Mouse (Mus musculus) intestine, embryonic 16.5 days (tissue): ENCODE measurements around the gene Rmnd5a. TPM values are rescaled to one million over a fixed set of nuclear protein-coding genes. Genes with fewer than 3 reads are reported as not detected.
"Not testable (repeated sequence)": the region's sequence is repeated elsewhere in the genome, so short reads cannot be mapped to it uniquely, and the experiment has no call there.

Experiments
- ATAC-seq: fragments of 200-750 bp; cut with Nextera tagmentation; 2 replicates; pipeline ENCODE4 v1.8.0; 2017; ENCODE audit warnings: moderate TSS enrichment, moderate library complexity
- H3K27ac ChIP-seq: fragments of 300-500 bp; sonication (generic); 2 replicates; pipeline ENCODE4 v1.5.1; 2014; ENCODE audit warnings: mild to moderate bottlenecking, low read length
- H3K27me3 ChIP-seq: fragments of 300-500 bp; sonication (generic); replicated peaks from 2 replicates; pipeline ENCODE4 v1.6.1; 2014; ENCODE audit warnings: low read length, control low read depth, mixed read lengths; ENCODE audit not compliant: control insufficient read depth, insufficient read depth
- H3K36me3 ChIP-seq: fragments of 300-500 bp; sonication (generic); 2 replicates; pipeline ENCODE4 v1.6.1; 2014; ENCODE audit warnings: low read length, control low read depth; ENCODE audit not compliant: control insufficient read depth, insufficient read depth
- H3K4me1 ChIP-seq: fragments of 300-500 bp; sonication (generic); 2 replicates; pipeline ENCODE4 v1.6.1; 2014; ENCODE audit warnings: low read length, control low read depth, mixed read lengths; ENCODE audit not compliant: control insufficient read depth, insufficient read depth
- H3K4me2 ChIP-seq: fragments of 300-500 bp; sonication (generic); 2 replicates; pipeline ENCODE4 v1.6.1; 2014; ENCODE audit warnings: low read depth, low read length, control low read depth
- H3K4me3 ChIP-seq: fragments of 300-500 bp; sonication (generic); 2 replicates; pipeline ENCODE4 v1.5.1; 2014; ENCODE audit warnings: mild to moderate bottlenecking, low read length
- H3K9ac ChIP-seq: fragments of 300-500 bp; sonication (generic); 2 replicates; pipeline ENCODE4 v1.6.1; 2014; ENCODE audit warnings: low read depth, low read length
- H3K9me3 ChIP-seq: fragments of 300-500 bp; sonication (generic); 2 replicates; pipeline ENCODE4 v1.6.1; 2016; ENCODE audit warnings: low read length, control low read depth; ENCODE audit not compliant: control insufficient read depth
- WGBS: fragments of 180-500 bp; shearing (Covaris S2); extraction: QIAGEN DNeasy Blood & Tissue Kit; methylation state at CpG from one replicate; pipeline ENCODE4 v1.1.7; 2014; 5-methylcytosine and 5-hydroxymethylcytosine counted together
- polyA plus RNA-seq: library from polyadenylated mRNA; unstranded; fragments of >200 nt; fragmentation: Nextera tagmentation; extraction: Ambion mirVana; gene quantifications from 2 replicates; pipeline ENCODE4 v1.2.1, GENCODE M21; 2015

The Rmnd5a gene
- polyA plus RNA-seq, 1 experiment from 2014 or later: 9.3 TPM

DNA sequence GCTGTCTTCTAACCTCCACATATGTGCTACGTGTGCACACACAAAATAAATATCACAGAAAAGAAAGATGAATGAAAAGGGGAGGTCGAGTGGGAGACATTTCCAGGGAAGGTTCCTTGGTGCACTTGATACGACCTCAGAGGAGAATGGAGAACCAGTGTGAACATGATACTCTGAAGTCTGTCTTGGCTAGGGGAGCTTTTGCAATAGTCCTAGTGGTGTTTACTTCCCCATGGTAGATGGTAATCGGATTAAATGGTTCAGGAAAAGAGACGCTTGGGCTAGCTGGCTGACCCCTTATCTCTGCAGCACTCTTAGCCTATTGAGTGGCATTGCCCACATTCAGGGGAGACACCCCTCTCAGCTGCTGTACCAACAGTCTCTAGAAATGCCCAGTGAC is 36.3 kb upstream of the Rmnd5a start:
- Histone ChIP-seq H3K27ac (no peak overlapping the region), H3K9ac (no peak overlapping the region), H3K4me2 (no peak overlapping the region), H3K9me3 (no peaks in the 10 kb centered on the region), H3K4me1 (no peaks in the 10 kb centered on the region), H3K27me3 (no peaks in the 10 kb centered on the region), H3K4me3 (no peak overlapping the region), H3K36me3 (no peaks in the 10 kb centered on the region)
- 73% methylated on average over 5 of the region's 5 CpGs for WGBS
- ATAC-seq: no peak

DNA sequence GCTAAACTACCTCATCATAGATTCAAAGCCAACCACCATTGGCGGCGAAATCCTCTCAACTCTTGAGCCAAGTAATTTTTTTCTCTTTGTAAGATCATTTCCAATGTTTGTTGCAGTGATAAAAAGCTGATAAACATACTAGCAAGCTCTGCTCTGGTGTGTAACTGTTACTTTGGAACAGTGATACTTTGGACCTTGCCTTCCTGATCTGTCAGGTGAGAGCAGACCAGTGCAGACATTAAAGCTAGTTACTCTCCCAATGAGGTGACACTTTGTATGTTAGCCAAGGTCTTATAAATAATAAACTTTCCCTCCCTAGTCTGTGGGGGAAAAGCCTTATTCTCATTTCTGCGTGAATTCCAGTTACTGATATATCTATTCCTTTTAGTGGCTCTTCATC is 35.2 kb upstream of the Rmnd5a start:
- Histone ChIP-seq H3K36me3 (no peaks in the 10 kb centered on the region), H3K9me3 (no peaks in the 10 kb centered on the region), H3K9ac (no peak overlapping the region), H3K27ac (no peak overlapping the region), H3K27me3 (no peaks in the 10 kb centered on the region), H3K4me3 (no peak overlapping the region), H3K4me2 (no peak overlapping the region), H3K4me1 (no peaks in the 10 kb centered on the region)
- ATAC-seq: peak; percentile 61
- 83% methylated on average over 3 of the region's 3 CpGs for WGBS

DNA sequence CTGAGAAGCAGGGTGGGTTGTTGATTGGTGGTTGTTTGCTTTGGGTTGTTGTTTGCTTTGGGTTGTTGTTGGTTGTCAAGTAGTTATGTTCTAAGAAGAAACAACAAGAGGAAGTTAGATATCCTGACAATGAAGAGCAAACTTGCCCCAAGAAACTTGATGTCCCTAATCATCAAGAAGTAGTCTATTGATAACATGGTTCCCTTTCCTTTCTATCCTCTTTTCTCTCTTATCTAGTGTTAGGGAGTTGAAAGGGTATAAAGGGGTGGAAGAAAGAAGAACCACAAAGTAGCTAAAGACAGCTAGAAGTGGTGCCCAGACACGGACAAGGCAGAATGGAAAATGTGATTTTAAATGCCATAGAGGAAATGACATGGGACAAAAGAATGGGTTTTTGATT is 32.3 kb upstream of the Rmnd5a start:
- Histone ChIP-seq H3K4me2 (no peak overlapping the region), H3K27ac (no peak overlapping the region), H3K27me3 (no peaks in the 10 kb centered on the region), H3K9ac (no peak overlapping the region), H3K4me3 (no peak overlapping the region), H3K9me3 (no peaks in the 10 kb centered on the region), H3K36me3 (no peaks in the 10 kb centered on the region), H3K4me1 (no peaks in the 10 kb centered on the region)
- no peak for ATAC-seq
- 81% methylated on average over 1 of the region's 1 CpGs for WGBS

DNA sequence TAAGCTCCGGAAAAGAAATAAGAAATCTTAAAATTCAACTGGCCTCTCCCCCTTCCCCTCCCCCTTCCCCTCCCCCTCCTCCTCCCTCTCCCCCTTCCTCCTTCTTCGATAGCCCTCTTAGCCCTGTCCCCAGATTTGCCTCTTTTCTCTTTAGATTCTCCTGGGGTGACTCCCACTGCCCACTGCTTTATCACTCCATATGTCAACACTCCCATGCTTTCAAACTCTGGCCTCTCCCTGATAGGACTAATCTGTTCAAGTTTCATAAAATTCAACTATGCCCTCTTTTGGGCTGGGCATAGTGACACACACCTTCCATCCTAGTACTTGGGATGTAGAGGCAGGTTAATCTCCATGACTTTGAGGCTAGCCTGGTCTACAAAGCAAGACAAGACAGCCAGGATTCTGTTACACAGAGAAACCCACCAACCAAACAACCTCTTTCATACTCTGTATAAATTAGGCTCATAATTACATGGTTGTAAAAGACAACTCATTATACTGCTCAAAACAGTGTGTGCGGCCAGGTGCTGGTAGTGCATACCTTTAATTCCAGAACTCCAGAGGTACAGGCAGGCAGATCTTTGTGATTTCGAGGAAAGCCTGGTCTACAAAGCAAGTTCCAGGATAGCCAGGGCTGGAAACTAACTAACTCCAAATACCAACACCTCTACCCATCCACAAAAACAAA is 31.5 kb upstream of the Rmnd5a start:
- Histone ChIP-seq H3K9ac (no peak overlapping the region), H3K9me3 (no peaks in the 10 kb centered on the region), H3K36me3 (no peaks in the 10 kb centered on the region), H3K4me1 (no peaks in the 10 kb centered on the region), H3K4me3 (no peak overlapping the region), H3K27me3 (no peaks in the 10 kb centered on the region), H3K4me2 (no peak overlapping the region), H3K27ac (no peak overlapping the region)
- WGBS: 74% methylated on average over 4 of the region's 4 CpGs
- peak; percentile 67 for ATAC-seq

DNA sequence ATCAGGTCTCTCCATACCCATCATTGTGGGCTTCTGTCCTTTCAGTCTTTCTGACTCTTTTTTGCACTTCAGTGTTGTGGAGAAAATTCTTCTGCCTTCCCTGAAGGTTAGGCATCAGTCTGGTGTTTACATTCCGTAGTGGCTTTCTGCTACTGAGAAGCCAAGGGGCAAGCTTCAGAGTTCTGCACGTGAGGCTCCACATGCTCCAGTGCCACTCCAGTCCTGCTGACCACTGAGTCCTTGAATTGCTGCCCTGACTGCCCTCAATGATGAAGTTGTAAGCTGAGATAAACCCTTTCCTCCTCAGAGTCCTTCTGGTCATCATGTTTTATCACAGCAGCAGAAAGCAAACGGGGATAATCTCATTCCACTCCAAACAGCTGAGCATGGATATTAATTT is 28.9 kb upstream of the Rmnd5a start:
- ATAC-seq: no peak

DNA sequence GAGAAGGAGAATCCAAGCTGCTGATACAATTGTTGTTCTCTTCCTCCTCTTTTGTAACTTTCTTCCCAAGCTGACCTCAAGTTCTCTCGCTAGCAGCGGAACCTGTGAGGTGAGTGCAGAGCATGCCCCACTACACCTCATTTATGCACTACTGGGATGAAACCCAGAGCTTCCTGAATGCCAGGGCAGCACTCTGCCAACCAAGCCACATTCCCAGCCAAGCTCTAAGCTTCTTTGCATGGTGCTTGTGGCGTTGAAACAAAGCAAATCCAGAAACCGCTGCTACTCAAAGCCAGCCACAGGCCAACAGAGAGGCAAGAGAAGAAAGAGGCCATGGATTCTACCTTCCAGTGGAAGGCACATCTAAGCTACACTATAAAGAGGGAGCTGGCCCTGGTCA is 27.3 kb upstream of the Rmnd5a start:
- Histone ChIP-seq H3K4me2 (no peak overlapping the region), H3K4me1 (no peaks in the 10 kb centered on the region), H3K27ac (no peak overlapping the region), H3K9me3 (no peaks in the 10 kb centered on the region), H3K36me3 (no peaks in the 10 kb centered on the region), H3K9ac (no peak overlapping the region), H3K4me3 (no peak overlapping the region), H3K27me3 (no peaks in the 10 kb centered on the region)
- no peak for ATAC-seq
- 85% methylated on average over 4 of the region's 4 CpGs for WGBS

More for the DNA sequence above, 28.9 kb upstream of the Rmnd5a start:
- no peaks in the 10 kb centered on the region for H3K4me1 ChIP-seq
- no peaks in the 10 kb centered on the region for H3K36me3 ChIP-seq
- WGBS: 26% methylated on average over 3 of the region's 3 CpGs
- no peaks in the 10 kb centered on the region for H3K9me3 ChIP-seq
- no peak overlapping the region for H3K4me2 ChIP-seq
- no peaks in the 10 kb centered on the region for H3K27me3 ChIP-seq
- H3K27ac ChIP-seq: no peak overlapping the region
- no peak overlapping the region for H3K9ac ChIP-seq
- no peak overlapping the region for H3K4me3 ChIP-seq

DNA sequence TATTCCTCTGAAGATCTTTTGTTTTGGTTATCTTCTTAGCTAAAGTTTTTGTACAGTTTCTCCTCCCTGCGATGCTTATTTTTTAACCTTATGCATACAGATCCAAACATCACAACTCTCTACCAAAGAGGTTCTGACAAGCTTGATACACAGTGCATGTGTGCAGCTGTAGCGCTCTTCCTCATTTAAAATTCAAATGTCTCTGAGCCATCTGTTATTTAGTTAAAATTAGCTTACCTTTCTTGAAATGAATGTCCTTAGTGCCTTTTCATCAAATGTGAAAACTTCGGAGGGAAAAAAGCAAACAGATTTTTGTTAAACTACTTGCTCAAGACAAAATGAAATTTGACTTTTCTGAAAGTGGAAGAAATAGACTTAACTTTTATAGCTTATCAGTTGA is 24.7 kb upstream of the Rmnd5a start:
- Histone ChIP-seq H3K9ac (no peak overlapping the region), H3K9me3 (no peaks in the 10 kb centered on the region), H3K27ac (no peak overlapping the region), H3K4me3 (no peak overlapping the region), H3K4me2 (no peak overlapping the region), H3K4me1 (no peaks in the 10 kb centered on the region), H3K27me3 (no peaks in the 10 kb centered on the region), H3K36me3 (no peaks in the 10 kb centered on the region)
- no peak for ATAC-seq
- 78% methylated on average over 3 of the region's 3 CpGs for WGBS

DNA sequence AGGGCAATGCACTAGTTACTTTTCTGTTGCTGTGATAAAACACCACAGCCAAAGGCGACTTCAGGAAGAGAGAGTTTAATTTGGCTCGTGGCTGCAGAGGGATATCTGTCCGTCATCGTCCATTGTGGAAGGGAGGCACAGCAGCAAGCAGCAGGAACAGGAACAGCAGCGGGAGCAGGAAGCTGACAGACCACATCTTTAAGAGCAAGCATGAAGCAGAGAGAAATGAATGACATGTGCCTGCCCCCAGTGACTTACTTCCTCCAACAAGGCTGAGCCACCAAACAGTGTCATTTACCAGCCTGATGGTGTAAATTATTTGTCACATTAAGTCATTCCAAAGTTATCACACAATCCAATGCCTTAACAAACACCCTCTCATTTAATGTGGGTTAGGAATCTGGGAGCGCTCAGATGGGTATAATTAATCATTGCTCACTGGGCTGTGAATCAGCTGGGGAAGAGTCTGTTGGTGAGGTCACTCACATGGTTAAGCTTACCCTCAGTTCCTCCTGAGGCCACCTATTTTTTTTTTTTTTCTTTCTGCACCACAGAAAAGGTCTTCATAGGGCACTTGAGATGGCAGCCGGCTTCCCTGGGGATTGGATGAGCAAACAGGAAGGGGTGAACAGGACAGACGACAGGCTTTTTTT is 17.6 kb upstream of the Rmnd5a start:
- Histone ChIP-seq H3K36me3 (no peaks in the 10 kb centered on the region), H3K4me2 (no peak overlapping the region), H3K9me3 (no peaks in the 10 kb centered on the region), H3K4me3 (no peak overlapping the region), H3K27ac (no peak overlapping the region), H3K27me3 (no peaks in the 10 kb centered on the region), H3K9ac (no peak overlapping the region), H3K4me1 (no peaks in the 10 kb centered on the region)
- no peak for ATAC-seq
- WGBS: 68% methylated on average over 8 of the region's 8 CpGs

DNA sequence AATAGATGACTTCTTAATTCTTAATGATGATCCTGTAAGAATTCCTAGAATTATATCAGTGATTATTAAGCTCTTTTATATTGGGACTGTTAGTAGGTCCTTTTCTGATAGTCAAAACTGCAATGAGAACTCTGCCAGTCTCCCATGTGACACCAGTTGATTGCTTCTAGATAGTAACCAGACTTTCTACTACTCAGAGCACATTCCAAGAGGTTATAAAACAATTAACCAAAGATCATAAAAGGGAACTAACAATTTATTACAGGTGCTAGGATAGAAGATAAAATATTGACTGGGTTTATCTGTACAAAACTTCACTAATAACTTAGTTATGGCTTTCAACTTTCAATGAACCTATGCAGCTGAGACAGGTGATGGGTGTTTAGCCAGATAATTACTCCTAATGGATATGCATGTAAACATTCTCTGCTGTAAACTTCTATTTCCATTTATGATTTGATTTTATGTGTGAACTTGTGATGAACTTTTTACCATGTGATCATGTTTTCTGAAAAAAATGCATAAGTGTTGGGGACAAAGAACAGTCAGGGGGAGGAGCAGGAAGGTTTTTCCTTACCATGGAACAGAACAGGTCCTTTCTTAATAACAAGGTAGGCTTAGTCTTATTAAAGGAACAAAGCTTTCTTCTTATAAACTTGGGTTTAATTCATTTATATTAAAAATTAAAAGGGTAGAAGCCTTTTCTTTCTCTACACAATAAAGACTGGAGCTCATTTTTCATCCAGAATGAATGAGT is 13.7 kb upstream of the Rmnd5a start:
- H3K9me3 ChIP-seq, H3K27ac ChIP-seq, H3K4me2 ChIP-seq, H3K4me3 ChIP-seq, H3K9ac ChIP-seq, H3K36me3 ChIP-seq, H3K4me1 ChIP-seq, H3K27me3 ChIP-seq: not testable (repeated sequence)
- peak; percentile 94 for ATAC-seq
